Mouse (Mus musculus) gastrocnemius, adult 18-20 months (tissue): ENCODE data around the gene Nudcd3. TPM values are rescaled to one million over a fixed set of nuclear protein-coding genes. Genes with fewer than 3 reads are reported as not detected.

Experiments used
- DNase-seq: peaks from one replicate; pipeline ENCODE4 v3.0.0; 2021; ENCODE audit warnings: low spot score
- total RNA-seq, 2 experiments: library from RNA; stranded (reverse); gene quantifications; 2 replicates each; pipeline ENCODE4 v1.2.3; 2021

The Nudcd3 gene
- total RNA-seq, 2 experiments from 2014 or later, result 65.0 to 70.0 TPM

GRCm38 (mm10) chr11:6064215-6065045 lies 135.8 kb downstream of the Nudcd3 start:
- no peak for DNase-seq

GRCm38 (mm10) chr11:6063501-6064214 lies 136.6 kb downstream of the Nudcd3 start:
- DNase-seq, result no peak

- no peak for DNase-seq
Observed at GRCm38 (mm10) chr11:6063065-6063464, 137.2 kb downstream of the Nudcd3 start.

GRCm38 (mm10) chr11:6062329-6062728 lies 137.9 kb downstream of the Nudcd3 start:
- no peak for DNase-seq

- DNase-seq, result no peak
Observed at GRCm38 (mm10) chr11:6061891-6062290, 138.3 kb downstream of the Nudcd3 start.

- no peak for DNase-seq
Observed at GRCm38 (mm10) chr11:6059162-6059561, 141.1 kb downstream of the Nudcd3 start.

Other genes starting within 250 kb of the Nudcd3 start
- gene Ykt6, start 244.7 kb downstream of the Nudcd3 start, total RNA-seq, result 10 to 100 TPM; 37.0 to 44.9 TPM
- 100 to 1,000 TPM; 149 to 185 TPM for gene Camk2b, start 134.1 kb downstream of the Nudcd3 start, total RNA-seq
- gene A730071L15Rik, start 386 bp downstream of the Nudcd3 start, total RNA-seq, result under 1 TPM in 1 of 2 experiments, not detected in 1; 0.14 TPM
- gene Npc1l1, start 29.7 kb upstream of the Nudcd3 start, total RNA-seq, result under 1 TPM; 0.23 to 0.28 TPM
- 10 to 100 TPM; 23.9 to 25.7 TPM for gene Ddx56, start 67.4 kb upstream of the Nudcd3 start, total RNA-seq
- 10 to 100 TPM; 65.8 to 66.8 TPM for gene Tmed4, start 74.5 kb upstream of the Nudcd3 start, total RNA-seq
- gene Ogdh, start 91.2 kb upstream of the Nudcd3 start, total RNA-seq, result 100 to 1,000 TPM; 668 to 737 TPM
- 10 to 100 TPM; 49.3 to 51.1 TPM for gene Zmiz2, start 188.7 kb upstream of the Nudcd3 start, total RNA-seq
- gene Ppia, start 215.0 kb upstream of the Nudcd3 start, total RNA-seq, result 100 to 1,000 TPM; 185 to 242 TPM
- 10 to 100 TPM; 61.3 to 63.7 TPM for gene H2afv, start 244.0 kb upstream of the Nudcd3 start, total RNA-seq